Mouse (Mus musculus) heart, embryonic 14.5 days (tissue): ENCODE measurements around the gene Sugt1. TPM values are rescaled to one million over a fixed set of nuclear protein-coding genes. Genes with fewer than 3 reads are reported as not detected.

Experiments used
- ATAC-seq: fragments of 200-750 bp; cut with Nextera tagmentation; 2 replicates; pipeline ENCODE4 v1.8.0; 2017; ENCODE audit warnings: low read depth, moderate TSS enrichment; ENCODE audit not compliant: insufficient number of reproducible peaks, insufficient read depth, low FRiP score
- H3K27ac ChIP-seq, 2 experiments: fragments of 200-500 bp in 1 of 2; fragments of 300-500 bp in 1 of 2; sonication (generic) in 1 of 2; replicated peaks in 1 of 2; 2 replicates each; pipeline ENCODE4 v1.5.1; 2012 to 2014; ENCODE audit warnings: low read depth in 2 of 2, low read length in 2 of 2, control low read depth in 1 of 2, mild to moderate bottlenecking in 1 of 2, mixed read lengths in 1 of 2; ENCODE audit not compliant: control insufficient read depth in 1 of 2, insufficient read depth in 1 of 2
- H3K27me3 ChIP-seq: fragments of 300-500 bp; sonication (generic); 2 replicates; pipeline ENCODE4 v1.6.1; 2014; ENCODE audit warnings: mild to moderate bottlenecking, low read length, control low read depth; ENCODE audit not compliant: control insufficient read depth, insufficient read depth
- H3K36me3 ChIP-seq: fragments of 300-500 bp; sonication (generic); 2 replicates; pipeline ENCODE4 v1.6.1; 2014; ENCODE audit warnings: mild to moderate bottlenecking, control low read depth, low read length, mixed read lengths; ENCODE audit not compliant: control insufficient read depth, insufficient read depth
- H3K4me1 ChIP-seq, 2 experiments: fragments of 200-500 bp in 1 of 2; fragments of 300-500 bp in 1 of 2; sonication (generic) in 1 of 2; 2 replicates each; pipeline ENCODE4 v1.6.1; 2012 to 2014; ENCODE audit warnings: low read length in 2 of 2, control low read depth in 1 of 2, mixed read lengths in 1 of 2; ENCODE audit not compliant: control insufficient read depth in 2 of 2, insufficient read depth in 2 of 2
- H3K4me2 ChIP-seq: fragments of 300-500 bp; sonication (generic); 2 replicates; pipeline ENCODE4 v1.6.1; 2014; ENCODE audit warnings: mild to moderate bottlenecking, low read length
- H3K4me3 ChIP-seq, 2 experiments: fragments of 200-500 bp in 1 of 2; fragments of 300-500 bp in 1 of 2; sonication (generic) in 1 of 2; 2 replicates each; pipeline ENCODE4 v1.5.1; 2012 to 2014; ENCODE audit warnings: low read length in 2 of 2, mild to moderate bottlenecking in 2 of 2, control low read depth in 1 of 2, low read depth in 1 of 2, moderate library complexity in 1 of 2; ENCODE audit not compliant: control insufficient read depth in 1 of 2, insufficient read depth in 1 of 2
- H3K9ac ChIP-seq: fragments of 300-500 bp; sonication (generic); 2 replicates; pipeline ENCODE4 v1.6.1; 2014; ENCODE audit warnings: mild to moderate bottlenecking, low read length
- H3K9me3 ChIP-seq: fragments of 300-500 bp; sonication (generic); 2 replicates; pipeline ENCODE4 v1.6.1; 2016; ENCODE audit warnings: low read length, control low read depth; ENCODE audit not compliant: control insufficient read depth
- WGBS: fragments of 180-500 bp; shearing (Covaris S2); extraction: QIAGEN DNeasy Blood & Tissue Kit; methylation state at CpG from one replicate; pipeline ENCODE4 v1.1.7; 2014; 5-methylcytosine and 5-hydroxymethylcytosine counted together
- polyA plus RNA-seq: library from polyadenylated mRNA; unstranded; fragments of >200 nt; fragmentation: Nextera tagmentation; extraction: Ambion mirVana; gene quantifications from 2 replicates; pipeline ENCODE4 v1.2.1, GENCODE M21; 2014

The Sugt1 gene
- polyA plus RNA-seq, 1 experiment from 2014 or later: 122 TPM

DNA sequence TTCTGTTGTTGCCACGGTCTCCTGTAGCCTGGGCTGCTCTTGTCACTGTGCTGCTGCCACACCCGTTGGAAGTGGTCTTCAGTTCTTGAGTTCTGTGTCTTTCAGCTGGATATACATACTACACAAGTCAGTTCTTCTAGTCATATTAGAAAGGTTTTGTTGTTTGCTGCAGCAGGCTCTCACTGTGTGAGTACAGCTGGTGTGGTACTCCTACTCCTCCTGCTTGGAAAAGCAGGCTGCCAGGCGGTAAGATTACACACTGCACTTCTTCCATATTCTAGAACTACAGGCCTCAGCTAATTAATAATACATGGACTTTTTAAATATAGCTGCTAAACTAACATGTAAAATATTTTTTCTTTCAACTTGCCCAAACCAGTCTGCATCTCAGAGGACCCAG is 19.4 kb downstream of the Sugt1 start:
- 85% methylated on average over 3 of the region's 3 CpGs for WGBS
- Histone ChIP-seq H3K27me3 (no peaks in the 10 kb centered on the region), H3K4me3 (no peak overlapping the region), H3K9me3 (no peaks in the 10 kb centered on the region), H3K9ac (no peak overlapping the region), H3K4me2 (no peak overlapping the region), H3K4me1 (no peaks in the 10 kb centered on the region), H3K36me3 (peaks cover 90% of the 10 kb centered on the region), H3K27ac (no peak overlapping the region)
- no peak for ATAC-seq

- Histone ChIP-seq H3K9me3 (no peaks in the 10 kb centered on the region), H3K4me3 (no peak overlapping the region), H3K4me1 (no peaks in the 10 kb centered on the region), H3K27me3 (no peaks in the 10 kb centered on the region), H3K27ac (no peak overlapping the region), H3K36me3 (peaks cover 91% of the 10 kb centered on the region), H3K9ac (no peak overlapping the region), H3K4me2 (no peak overlapping the region)
- no peak for ATAC-seq
- 95% methylated on average over 4 of the region's 4 CpGs for WGBS
Measured at GRCm38 (mm10) chr14:79607352-79607751, 19.9 kb downstream of the Sugt1 start.

- Histone ChIP-seq H3K36me3 (peaks cover 91% of the 10 kb centered on the region), H3K9me3 (no peaks in the 10 kb centered on the region), H3K4me2 (no peak overlapping the region), H3K4me3 (no peak overlapping the region), H3K9ac (no peak overlapping the region), H3K27ac (no peak overlapping the region), H3K27me3 (no peaks in the 10 kb centered on the region), H3K4me1 (no peaks in the 10 kb centered on the region)
- WGBS: 90% methylated on average over 6 of the region's 6 CpGs
- ATAC-seq: no peak
Measured at GRCm38 (mm10) chr14:79608286-79608685, 20.8 kb downstream of the Sugt1 start.

- Histone ChIP-seq H3K27ac (no peak overlapping the region), H3K4me2 (no peak overlapping the region), H3K9ac (no peak overlapping the region), H3K27me3 (no peaks in the 10 kb centered on the region), H3K4me3 (no peak overlapping the region), H3K4me1 (no peaks in the 10 kb centered on the region; a peak in 1 of 4 replicates), H3K36me3 (peaks cover 71% of the 10 kb centered on the region), H3K9me3 (no peaks in the 10 kb centered on the region)
- no peak for ATAC-seq
- WGBS: 83% methylated on average over 8 of the region's 8 CpGs
Measured at GRCm38 (mm10) chr14:79617121-79617828, 29.8 kb downstream of the Sugt1 start.

- WGBS: 94% methylated on average over 7 of the region's 7 CpGs
- H3K36me3 ChIP-seq: peaks cover 69% of the 10 kb centered on the region
- no peak for ATAC-seq
Measured at GRCm38 (mm10) chr14:79619802-79620201, 32.3 kb downstream of the Sugt1 start.

DNA sequence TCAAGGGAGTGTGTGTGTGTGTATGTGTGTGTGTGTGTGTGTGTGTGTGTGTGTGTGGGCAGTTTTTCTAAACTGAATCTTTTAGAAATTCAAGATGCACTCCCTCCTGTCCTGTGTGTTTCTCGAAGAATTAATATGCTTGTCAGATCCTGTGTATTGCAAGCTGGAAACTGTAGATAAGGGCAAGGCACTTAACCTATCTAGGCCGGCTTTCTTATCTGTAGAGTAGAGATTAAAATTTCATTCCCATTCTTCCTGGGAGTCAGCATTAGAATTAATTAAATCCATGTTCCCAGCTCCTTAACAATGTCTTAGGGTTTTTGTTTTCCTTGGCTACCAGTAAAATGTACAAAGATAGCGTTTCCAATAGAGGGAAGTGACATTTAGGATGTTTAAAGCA is 33.7 kb downstream of the Sugt1 start:
- Histone ChIP-seq H3K9ac (no peak overlapping the region), H3K36me3 (peaks cover 76% of the 10 kb centered on the region), H3K4me3 (no peak overlapping the region), H3K4me2 (no peak overlapping the region), H3K27me3 (no peaks in the 10 kb centered on the region), H3K27ac (no peak overlapping the region), H3K4me1 (no peaks in the 10 kb centered on the region; a peak in 1 of 4 replicates), H3K9me3 (no peaks in the 10 kb centered on the region)
- ATAC-seq: no peak
- 15% methylated on average over 3 of the region's 3 CpGs for WGBS

More at GRCm38 (mm10) chr14:79619802-79620201, 32.3 kb downstream of the Sugt1 start:
- H3K9ac ChIP-seq: no peak overlapping the region
- no peaks in the 10 kb centered on the region for H3K27me3 ChIP-seq
- H3K9me3 ChIP-seq: no peaks in the 10 kb centered on the region
- no peak overlapping the region for H3K27ac ChIP-seq
- H3K4me1 ChIP-seq: no peaks in the 10 kb centered on the region; a peak in 1 of 4 replicates
- H3K4me3 ChIP-seq: no peak overlapping the region
- no peak overlapping the region for H3K4me2 ChIP-seq

- no peak for ATAC-seq
- Histone ChIP-seq H3K9ac (no peak overlapping the region), H3K4me1 (no peaks in the 10 kb centered on the region), H3K4me3 (no peak overlapping the region), H3K36me3 (peaks cover 43% of the 10 kb centered on the region), H3K27me3 (no peaks in the 10 kb centered on the region), H3K27ac (no peak overlapping the region), H3K4me2 (no peak overlapping the region), H3K9me3 (no peaks in the 10 kb centered on the region)
- 89% methylated on average over 6 of the region's 6 CpGs for WGBS
Measured at GRCm38 (mm10) chr14:79632330-79632729, 44.8 kb downstream of the Sugt1 start.

DNA sequence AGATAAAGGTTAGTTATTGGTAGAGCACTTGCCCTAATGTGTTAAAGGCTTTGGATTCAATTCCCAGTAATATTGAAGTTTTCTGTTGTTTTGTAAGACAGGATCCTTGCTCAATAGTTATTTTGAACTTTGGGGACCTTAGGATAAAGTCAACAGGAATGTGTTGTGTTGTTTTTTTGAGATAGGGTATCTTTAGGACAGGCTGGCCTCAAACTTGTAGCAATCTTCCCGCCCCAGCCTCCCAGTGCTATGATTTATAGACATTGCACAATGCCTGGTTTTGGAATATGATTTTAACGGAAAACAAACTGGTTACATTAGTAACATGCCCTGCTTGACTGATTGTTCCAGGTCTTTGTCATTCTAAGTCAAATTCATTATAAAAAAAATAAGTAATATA is 45.7 kb downstream of the Sugt1 start:
- Histone ChIP-seq H3K9me3 (no peaks in the 10 kb centered on the region), H3K27me3 (no peaks in the 10 kb centered on the region), H3K4me3 (no peak overlapping the region), H3K27ac (no peak overlapping the region), H3K4me2 (no peak overlapping the region), H3K4me1 (no peaks in the 10 kb centered on the region), H3K9ac (no peak overlapping the region), H3K36me3 (peaks cover 35% of the 10 kb centered on the region)
- ATAC-seq: no peak
- WGBS: 87% methylated on average over 2 of the region's 2 CpGs
